Mouse (Mus musculus) G1E-ER4 (cell line): ENCODE results near the gene Man1c1. TPM values are rescaled to one million over a fixed set of nuclear protein-coding genes. Genes with fewer than 3 reads are reported as not detected.

Experiments used
- GATA1 ChIP-seq: IDR thresholded peaks from one replicate; pipeline ENCODE4 v1.8.0; 2012; ENCODE audit warnings: low read length, inconsistent platforms
- polyA plus RNA-seq: library from polyadenylated mRNA; stranded (reverse); fragments of >175 nt; gene quantifications from 2 replicates; pipeline ENCODE4 v1.2.3, GENCODE M21; 2012

Gene Man1c1
- polyA plus RNA-seq, 1 experiment: not detected

DNA sequence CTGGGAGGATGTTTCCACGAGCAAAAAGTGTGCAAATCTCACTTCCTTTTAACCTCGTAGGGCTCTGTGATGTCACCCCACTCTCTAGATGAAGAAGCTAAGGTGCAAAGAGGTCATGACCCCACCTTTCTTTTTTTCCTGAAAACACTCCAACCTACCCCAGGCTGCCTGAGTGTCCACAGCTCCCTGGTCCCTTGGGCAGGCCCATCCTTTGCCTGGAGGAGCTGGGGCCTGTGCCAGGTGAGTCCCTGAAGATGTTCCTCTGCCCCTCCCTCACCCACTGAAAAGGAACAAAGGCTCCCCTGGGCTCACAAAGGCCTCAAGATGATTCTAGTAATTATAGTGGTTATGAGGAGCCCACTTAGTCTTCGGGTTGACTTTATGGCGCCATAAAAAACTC is 111.6 kb downstream of the Man1c1 start:
- TF ChIP-seq GATA1: no peak

DNA sequence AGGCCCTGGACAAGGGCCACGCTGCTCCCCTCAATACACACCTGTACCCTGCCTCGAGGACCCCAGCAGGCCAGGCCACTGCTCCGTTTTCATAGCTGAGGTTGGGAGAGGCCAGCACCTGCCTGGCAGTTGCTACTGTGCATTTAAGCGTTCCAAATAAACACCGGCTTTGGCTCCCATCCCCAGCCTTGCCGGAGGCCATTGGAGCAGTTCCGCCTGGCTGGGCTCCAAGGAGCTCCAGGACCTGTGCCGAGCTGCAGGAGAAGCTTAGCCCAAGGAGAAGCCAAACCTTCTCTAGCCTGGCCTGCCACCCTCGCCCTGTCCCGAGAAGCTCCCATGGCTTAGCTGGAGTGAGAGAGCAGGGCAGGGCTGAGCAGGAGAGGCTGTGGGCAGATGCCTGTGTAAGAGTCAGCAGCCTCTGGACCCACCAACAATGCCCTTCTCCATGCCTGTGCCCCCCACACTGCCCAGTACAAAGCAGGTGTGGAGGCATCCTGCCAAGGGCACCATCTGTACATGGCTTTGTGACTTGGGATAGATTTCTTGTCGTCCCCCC is 112.5 kb downstream of the Man1c1 start:
- no peak for TF ChIP-seq GATA1

DNA sequence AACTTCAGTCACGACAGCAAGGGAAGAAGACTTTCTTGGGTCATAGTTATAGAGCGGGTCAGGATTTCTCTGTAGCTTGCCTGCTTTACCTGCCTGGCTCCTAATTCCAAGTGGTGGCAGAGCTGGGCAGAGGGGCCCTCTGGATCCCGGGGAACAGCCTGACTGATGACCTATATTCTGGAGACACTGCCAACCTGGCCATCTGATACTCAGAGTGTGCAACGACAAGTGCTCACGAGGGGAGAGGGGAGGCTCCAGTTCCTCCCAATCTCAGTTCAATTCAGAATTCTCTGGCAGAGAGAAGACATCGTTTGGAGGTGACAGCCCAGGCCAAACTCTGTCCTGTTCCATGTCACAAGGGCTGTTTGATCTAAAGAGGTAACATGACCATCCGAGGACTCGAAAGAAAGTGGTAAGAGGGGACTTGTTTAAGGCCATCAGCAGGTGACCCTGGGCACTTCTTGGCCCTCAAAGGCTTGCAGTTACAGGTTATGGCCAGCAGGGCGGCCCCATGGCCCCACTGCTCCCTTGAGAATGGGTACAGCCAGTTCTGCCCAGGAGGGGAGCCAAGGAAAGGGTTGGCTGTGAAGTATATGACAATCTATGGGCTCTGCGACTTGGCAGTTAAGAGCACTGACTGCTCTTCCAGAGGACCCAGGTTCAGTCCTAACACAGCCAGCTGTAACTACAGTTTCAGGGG is 113.7 kb downstream of the Man1c1 start:
- TF ChIP-seq GATA1: no peak

DNA sequence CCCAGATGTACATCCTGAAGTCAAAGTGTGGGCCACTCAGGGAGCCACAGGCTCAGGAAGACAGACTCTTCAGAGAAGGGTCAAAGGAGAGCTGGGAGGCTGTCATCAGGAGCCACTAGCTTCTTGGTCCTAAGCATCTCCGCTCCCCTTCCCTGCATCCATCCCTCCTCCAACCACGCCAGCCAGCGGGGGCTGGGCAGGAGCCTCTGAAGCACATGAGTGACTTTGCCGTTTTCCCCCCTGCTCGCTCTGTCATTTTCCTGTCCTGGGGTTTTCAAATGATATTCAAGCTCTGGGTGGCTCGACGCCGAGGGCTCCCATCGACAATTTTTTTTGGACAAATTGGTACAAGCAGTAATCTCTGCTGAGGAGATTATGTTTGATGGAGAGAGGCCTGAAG is 114.3 kb downstream of the Man1c1 start:
- no peak for TF ChIP-seq GATA1

DNA sequence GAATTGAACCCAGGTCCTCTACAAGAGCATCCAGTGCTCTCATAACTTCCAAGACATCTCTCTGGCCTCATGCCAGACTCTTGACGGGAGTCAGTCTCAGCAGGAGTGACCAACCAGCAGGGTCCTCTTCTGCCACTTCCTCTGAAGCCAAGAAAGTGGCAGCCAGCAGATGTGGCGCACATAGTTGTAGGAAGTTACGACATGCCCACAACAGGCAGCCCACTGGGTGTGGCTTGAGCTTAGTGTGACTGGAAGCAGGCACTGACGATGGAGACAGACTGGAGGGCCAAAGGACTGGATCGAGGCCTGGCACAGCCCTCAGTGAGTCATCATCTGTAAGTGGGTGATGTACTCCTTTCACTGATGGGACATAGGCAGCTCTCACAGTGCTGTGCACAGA is 115.1 kb downstream of the Man1c1 start:
- TF ChIP-seq GATA1: no peak

DNA sequence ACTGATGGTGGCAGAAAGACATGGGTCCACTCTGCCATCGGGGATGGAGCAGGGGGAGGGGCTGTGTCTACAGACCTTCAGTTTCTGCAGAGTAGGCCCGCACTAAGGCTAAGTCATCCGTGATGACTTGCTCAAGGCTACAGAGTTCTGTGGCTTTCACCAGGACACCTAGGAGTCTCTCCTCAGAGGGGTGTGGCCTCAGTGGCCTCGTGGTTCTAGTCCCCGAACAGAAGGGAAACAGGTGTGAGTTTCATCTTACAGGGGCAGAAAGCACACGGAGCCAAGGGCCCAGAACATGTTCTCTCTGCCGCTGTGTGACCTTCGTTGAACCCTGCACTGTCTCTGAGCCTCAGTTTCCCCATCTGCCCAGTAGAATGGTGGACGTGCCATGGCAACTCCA is 115.8 kb downstream of the Man1c1 start:
- no peak for TF ChIP-seq GATA1

DNA sequence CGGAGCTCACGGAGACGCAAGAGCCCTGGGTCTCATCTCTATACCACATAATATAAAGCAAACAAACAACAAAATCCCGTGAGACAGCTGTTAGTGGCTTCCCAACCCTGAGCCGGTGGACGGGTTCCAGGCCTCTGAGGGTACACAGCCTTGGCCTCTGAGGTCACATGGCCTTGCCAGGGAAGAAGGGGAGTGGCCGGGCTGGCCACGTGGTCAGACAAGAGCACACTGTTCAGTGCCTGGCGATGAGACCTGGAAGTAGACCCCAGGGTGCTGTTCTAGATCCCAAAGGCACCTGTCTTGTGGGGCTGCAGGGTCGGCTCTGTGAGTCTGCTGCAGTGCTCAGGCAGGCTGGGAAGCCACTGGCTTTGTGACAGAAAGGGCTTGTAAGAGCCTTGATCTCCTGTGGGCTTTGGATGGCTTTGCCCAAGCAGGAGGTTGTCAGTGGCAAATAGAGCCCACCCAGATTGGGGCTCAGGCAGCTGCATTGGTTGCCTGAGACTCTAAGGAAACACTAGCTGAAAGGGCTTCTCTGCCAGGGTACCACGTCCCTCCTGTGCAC is 116.4 kb downstream of the Man1c1 start:
- TF ChIP-seq GATA1: no peak

DNA sequence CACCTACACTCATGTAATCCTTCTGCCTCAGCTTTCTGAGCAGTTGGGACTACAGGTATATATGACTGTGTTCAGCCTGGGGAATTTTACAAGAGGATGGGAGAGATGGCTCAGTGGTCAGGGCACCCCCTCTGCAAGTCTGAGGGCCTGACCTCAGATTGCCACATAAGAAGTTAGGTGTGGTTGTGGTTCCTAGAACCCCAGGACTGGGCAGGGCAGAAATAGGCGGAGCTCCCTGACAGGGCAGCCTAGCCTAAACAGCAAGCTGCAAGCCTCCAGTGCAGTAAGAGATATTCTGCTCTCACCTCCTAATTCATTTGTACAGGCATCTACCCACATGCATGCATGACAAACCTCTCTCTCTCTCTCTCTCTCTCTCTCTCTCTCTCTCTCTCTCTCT is 117.5 kb downstream of the Man1c1 start:
- no peak for TF ChIP-seq GATA1

DNA sequence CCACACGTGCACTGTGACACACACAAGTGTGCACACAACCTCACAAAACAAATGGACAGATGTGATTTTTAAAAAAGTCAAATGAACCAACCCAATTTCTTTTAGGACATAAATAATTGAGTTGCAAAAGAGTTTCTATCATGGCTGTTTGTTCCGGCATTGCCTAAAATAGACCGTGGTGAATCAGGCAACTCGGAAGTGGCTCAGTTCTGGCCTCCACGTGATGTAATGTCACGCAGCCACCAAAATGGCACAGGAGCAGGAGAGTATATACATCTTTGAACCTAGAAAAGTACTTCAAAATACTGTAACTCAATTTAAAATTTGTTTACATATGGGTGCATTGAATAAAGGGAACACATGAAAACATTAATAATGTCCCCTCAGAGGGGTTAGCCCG is 118.0 kb downstream of the Man1c1 start:
- no peak for TF ChIP-seq GATA1

DNA sequence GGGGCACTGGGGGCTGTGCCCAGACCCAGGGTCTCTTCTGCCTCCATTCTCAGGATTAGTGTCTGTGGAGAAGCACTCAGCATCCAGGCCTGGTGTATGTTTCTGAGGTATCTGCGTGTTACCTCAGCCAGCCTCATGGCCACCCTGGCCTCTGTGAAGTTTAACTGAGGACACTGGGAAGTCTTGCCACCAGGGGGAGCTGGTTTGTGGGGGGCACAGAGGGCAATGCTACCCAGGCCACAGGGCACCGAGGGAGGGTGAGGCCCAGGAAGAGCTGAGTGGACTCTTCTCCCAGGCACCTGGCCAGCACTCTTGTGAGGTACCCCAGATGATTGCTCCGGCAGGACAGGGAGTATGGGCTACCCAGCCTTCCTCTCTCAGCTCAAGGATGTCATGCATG is 120.6 kb downstream of the Man1c1 start:
- TF ChIP-seq GATA1: no peak

DNA sequence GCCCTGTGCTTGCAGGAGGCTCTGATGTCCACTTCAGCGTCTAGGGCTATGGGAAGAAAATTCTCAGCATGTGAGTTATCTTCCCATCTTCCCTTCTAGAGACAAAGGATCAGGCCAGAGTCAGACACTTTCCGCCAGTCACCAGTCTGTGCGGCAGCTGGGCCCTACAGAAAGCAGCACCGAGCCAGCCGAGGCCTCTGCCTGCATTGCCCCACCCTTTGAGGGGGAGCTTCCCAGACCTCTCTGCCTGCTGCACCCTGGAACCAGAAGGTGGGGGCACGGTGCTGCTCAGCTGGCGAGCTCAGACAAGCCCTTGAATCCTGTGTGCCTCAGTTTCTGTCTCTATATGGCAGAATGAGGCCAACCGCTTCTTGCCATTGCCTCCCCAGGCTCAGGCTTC is 122.7 kb downstream of the Man1c1 start:
- TF ChIP-seq GATA1: no peak

DNA sequence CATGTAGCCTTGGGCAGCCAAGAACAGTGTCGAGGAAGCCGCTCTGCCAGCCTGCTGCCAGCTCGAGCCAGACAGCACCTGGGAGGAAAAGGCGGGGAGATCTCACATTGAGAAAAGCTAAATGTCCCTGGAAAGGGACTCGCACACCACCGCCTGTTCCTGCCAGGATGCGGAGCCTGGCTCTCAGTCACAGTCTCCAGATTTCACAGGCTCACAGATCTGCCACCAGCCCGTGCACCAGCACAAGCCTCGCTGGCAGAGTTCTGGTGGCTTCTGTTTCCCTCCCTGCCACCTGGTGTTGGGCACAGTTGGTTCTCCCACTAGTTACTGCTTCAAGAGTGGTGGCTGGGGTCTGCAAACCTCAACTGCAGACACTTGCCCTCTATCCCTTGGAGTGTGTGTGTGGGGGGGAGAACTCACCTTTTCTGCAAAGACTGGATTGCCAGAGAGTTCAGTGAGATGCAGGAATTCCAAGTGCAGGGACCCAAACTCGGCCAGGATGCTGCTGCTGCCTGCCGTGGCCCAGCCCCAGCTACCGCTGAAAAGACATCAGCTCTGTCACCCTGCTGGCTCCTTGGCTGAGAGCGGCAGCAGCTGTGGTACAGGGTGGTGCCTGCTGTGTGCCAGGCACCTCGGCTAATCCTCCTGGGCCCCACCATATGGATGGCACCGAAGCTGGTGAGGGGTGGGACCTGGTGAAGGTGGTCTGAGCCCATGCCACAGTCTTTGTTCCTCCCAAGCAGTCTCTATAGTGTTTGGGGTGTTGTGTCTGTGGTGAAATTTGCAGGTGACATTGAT is 123.5 kb downstream of the Man1c1 start:
- TF ChIP-seq GATA1: no peak

DNA sequence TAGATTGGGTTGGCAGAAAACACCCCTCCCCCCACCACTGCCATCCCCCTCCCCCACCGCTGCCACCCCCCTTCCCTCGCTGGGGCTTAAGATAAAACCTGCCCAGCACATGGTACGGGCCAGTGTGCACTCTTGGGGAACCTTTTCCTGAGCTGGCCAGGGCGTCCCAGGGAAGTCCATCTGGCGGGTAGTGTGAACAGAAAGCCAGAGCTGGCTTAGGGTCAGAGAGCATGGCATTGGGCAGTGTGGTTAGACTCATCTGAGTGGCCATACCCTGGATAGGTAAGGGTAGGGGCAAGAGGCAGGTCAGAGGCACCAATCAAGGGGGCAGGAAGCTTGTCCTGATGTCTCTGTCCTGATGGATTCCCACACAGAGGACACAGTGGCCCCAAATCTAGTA is 124.5 kb downstream of the Man1c1 start:
- no peak for TF ChIP-seq GATA1

DNA sequence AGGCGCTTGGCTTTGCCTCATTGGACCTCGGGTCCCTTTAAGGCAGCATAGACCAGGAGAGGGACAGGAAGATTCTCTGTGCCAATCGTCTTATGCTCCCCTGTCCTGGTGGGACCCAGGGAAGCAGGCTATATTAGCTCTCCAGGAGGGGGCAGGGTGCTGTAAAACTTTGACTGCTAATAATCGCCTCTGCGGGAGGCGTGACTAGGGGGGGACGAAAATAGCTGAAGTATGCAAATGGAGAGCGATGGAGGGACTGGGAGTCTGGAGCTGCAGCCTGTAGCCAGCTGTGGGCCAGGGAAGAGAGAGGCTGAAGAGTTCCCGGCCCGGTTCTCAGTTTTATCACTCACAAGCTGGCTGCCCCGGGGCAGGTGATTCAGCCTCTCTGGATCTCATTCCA is 124.9 kb downstream of the Man1c1 start:
- no peak for TF ChIP-seq GATA1

DNA sequence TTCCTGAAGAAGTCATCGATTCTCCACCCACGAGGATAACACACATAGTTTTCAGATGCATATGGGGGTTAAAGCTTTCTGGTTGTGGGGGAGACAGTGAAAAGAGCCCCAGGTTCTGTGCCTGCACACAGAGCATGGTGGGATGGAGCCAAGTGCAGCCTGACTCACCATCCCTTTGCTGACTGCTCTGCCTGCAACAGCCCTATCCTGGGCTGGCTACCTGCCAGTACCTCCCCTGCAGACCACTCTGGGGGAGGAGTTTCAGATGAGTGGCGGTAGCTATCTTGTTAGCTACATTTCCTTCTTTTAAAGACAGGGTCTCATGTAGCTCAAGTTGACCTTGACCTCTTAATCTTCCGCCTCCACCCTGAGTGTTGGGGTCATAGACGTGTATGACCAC is 125.7 kb downstream of the Man1c1 start:
- no peak for TF ChIP-seq GATA1

DNA sequence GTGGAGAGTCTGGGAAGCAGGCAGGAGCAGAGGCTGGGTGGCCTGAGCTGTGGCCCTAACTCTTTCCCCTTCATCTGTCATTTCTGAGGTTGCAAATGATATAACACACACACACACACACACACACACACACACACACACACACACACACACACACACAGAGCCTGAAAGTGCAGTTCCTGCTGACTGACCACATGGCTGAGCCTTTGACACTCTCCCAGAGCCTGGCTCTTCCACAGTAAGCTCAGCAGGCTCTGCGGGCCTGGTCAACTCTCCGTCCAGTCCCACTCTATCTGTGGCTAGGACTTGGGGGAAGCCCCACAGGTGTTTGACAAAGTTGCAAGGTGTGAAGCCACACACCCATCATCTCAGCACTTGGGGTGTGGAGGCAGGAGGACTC is 126.8 kb downstream of the Man1c1 start:
- TF ChIP-seq GATA1: no peak
